Mouse (Mus musculus): ENCODE data around the gene Aars.

GRCm38 (mm10) chr8:111061688-111062071 lies 28.7 kb downstream of the Aars start:
- TF ChIP-seq CTCF (IDR thresholded peaks at IDR 0.05; ENCODE audit: low read depth) (no peak), EP300 (IDR thresholded peaks at IDR 0.05; ENCODE audit: low read depth) (no peak)

All from liver, embryonic 14.5 days (tissue).